Mouse (Mus musculus) spleen, adult 12 weeks (tissue): ENCODE data around the gene Gjd2.

Source experiments
- DNase-seq: peaks from one replicate; pipeline ENCODE4 v3.0.0; 2022; ENCODE audit warnings: low spot score

The Gjd2 gene

GRCm38 (mm10) chr2:114012749-114013211 is 639 bp downstream of the Gjd2 start:
- DNase-seq: no peak

DNA sequence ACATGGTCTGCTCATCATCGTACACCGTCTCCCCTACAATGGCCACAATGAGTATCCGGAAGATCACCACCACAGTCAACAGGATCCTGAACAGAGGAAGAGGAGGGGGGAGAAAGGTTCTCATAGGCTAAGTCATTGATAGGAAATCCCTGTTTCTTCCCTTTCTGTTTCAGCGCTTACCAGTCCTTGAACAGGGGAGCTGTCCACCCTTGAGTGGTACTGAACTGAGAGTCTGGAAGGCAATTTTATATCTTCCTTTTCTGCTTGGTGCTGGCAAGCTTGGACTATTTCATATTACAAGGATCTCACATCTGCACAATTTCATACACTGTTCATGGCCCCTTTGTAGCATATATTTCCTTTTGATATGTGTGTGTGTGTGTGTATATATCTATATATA is 1.6 kb downstream of the Gjd2 start:
- no peak for DNase-seq

DNA sequence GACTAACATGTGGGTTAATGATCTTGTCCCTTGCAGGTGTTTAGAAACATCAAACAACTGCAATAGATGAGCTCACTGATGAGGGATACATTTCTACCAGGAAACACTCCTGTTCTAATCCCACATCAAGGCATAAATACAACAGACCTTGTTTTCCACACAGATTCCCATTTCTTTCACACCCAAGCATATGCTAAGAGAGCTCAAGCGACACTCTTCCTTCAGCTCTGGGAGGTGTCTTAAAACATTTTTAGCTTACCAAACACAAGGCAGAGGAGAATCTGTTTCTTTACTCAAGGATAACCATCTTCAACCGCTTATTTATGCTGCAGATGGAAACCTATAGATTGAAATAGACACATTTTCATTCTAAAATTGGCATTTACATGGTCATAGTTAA is 5.1 kb downstream of the Gjd2 start:
- no peak for DNase-seq

- DNase-seq: no peak
Measured at GRCm38 (mm10) chr2:113997484-113997883, 15.9 kb downstream of the Gjd2 start.

DNA sequence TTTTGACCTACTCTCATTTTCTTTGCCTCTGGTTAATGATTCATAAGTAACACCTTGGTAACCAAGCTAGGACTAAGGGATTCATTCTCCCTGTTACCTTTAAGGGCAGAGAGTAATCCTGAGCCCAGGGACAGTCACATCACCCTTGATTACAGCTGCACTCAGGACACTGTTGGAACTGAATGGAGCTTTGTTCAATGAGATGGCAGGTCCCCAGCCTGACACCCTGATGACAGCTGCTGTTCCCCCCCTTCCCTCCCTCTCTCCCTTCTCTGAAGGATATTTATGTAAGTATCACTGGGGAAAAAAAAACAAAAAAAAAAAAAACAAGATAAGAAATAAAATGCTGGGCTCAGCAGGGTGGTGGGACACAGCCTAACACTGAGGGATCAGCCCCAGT is 16.5 kb downstream of the Gjd2 start:
- DNase-seq: no peak

DNA sequence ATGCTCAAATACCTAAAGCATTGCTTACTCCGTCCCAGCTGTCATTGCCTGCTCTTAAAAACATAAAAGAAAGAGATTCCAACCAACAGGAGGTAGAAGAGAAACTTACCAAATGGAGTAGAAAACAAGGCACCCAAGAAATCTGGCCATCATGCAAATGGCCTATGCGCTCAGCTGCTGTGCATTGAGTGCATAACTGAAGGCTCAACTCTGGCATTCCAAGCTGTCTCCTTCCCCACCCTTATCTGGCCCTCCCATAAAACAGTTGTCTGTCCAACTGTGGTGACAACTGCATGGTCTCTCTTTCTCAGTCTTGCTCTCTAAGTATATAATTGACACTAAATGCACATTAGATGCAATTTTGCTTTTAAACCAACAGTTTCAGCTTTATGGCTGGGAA is 28.5 kb downstream of the Gjd2 start:
- no peak for DNase-seq

DNA sequence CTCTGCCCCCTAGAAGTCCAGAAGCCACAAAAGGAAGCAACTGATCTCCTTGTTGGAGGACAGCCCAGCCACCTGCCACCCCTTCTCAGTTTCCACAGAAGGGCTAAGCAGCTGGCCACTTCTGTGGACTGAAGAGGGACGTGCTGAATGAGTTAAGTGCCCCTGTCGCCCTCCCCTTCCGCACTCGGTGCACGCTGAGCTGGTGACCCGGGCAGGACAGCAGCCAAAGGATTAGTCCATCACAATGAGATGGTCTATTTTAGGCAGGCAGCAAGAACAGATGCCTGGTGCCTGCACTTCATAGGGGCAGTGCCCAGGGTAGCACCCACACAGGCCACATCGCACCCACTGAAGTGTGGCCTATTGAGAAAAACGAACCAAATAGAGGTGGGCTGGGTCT is 32.8 kb downstream of the Gjd2 start:
- DNase-seq: no peak

GRCm38 (mm10) chr2:113978151-113978771 is 35.2 kb downstream of the Gjd2 start:
- DNase-seq: no peak

DNA sequence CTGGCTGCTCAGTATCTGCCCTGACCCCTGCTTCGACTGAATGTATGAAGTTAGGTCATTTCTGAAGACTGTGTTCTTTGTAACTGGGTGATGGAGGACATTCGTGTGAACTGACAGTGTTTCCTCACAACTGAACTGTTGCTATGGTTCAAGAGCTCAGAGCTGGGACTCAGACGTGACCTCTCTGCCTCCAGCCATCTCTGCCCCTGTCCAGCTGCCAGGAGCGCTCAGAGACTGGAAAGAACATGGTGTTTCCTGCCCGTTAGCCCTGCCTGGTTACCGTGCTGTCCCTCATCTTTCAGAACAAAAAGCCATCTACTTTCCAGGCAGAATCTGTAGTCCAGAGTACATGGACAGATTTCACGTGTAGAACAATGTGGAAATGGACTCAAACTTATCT is 39.5 kb downstream of the Gjd2 start:
- no peak for DNase-seq

- DNase-seq: no peak
Measured at GRCm38 (mm10) chr2:113966421-113966820, 47.0 kb downstream of the Gjd2 start.
